Mouse (Mus musculus): ENCODE results near the gene Ifit1. TPM values are rescaled to one million over a fixed set of nuclear protein-coding genes. Genes with fewer than 3 reads are reported as not detected.

The Ifit1 gene
- total RNA-seq (2012; rRNA removed) (0.25 TPM in 2 replicates), total RNA-seq (2014; rRNA removed) (1.4 and 1.8 TPM in 2 replicates), polyA plus RNA-seq (2012; ENCODE audit: insufficient read length, low read depth) (2.3 and 2.5 TPM in 2 replicates)

DNA sequence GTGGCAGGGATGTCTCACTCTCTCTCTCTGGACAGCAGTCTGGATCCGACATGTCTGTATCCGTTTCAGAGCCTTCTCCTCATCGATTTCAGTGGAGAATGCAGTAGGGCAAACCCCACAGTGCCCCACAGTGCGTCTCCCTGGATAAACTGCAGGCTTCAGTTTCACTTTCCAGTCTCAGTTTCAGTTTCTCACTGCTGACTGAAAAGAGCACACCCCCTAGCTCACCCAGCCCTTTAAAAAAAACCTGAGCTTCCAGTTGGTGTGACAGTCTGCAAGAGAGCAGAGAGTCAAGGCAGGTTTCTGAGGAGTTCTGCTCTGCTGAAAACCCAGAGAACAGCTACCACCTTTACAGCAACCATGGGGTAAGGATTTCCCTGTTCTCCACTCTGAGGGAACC is at the start of gene Ifit1, which contains the start of gene Ifit1bl2:
Gene Ifit1 (plus strand): TSS at position 249 of the 400 bp plus-strand sequence.
Gene Ifit1bl2 (minus strand): TSS at position 121 of the 400 bp plus-strand sequence.
- H3K4me3 ChIP-seq (replicated peaks in 1 of 3; ENCODE audit: low read depth in 2 of 3, low read length in 2 of 3, poor library complexity in 1 of 3) = peak within 1 kb of the TSS; percentile 21 to 52 (median 41)
- peak within 1 kb of the TSS; percentile 40; the same call in 1 of the 2 replicates for H3K9ac ChIP-seq (ENCODE audit: insufficient read depth, low read depth)

DNA sequence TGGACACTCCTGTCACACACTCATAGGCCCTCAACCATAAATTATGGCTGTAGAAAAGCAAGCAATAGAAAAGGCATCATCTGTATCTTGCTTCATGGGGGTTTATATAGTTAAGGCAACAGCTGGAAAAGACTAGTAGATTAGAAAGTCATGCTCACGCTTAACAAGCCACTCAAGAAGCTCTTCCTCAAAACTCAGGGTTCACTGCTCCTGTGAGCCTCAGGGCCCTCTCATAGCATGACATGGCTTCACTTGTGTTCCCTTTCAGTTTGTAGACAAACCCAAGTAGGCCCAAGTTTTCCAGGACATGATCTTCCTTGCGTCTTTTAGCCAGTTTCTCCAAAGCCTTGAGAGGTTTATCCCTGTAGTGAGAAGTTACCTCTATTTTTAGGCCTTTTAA is 47.2 kb upstream of the Ifit1 start:
- H3K79me2 ChIP-seq (replicated peaks; ENCODE audit: control insufficient read depth, extremely low read depth, insufficient read depth, poor library complexity, severe bottlenecking) = no peaks in the 10 kb centered on the region
- no peak for TF ChIP-seq POLR2A (IDR thresholded peaks at IDR 0.05; ENCODE audit: low read depth, low read length)
- no peak for TF ChIP-seq MAZ (IDR thresholded peaks at IDR 0.05; ENCODE audit: low read depth, low read length)
- no peak for TF ChIP-seq MAX (IDR thresholded peaks at IDR 0.05; ENCODE audit: low read length)
- TF ChIP-seq SMC3 (IDR thresholded peaks at IDR 0.05; ENCODE audit: low read depth, low read length) = no peak
- TF ChIP-seq PAX5 (IDR thresholded peaks at IDR 0.05; ENCODE audit: low read length) = no peak
- TF ChIP-seq CHD2 (IDR thresholded peaks at IDR 0.05; ENCODE audit: low read length) = no peak
- TF ChIP-seq E2F4 (IDR thresholded peaks at IDR 0.05; ENCODE audit: insufficient replicate concordance, low read depth, low read length) = no peak
- TF ChIP-seq CHD1 (IDR thresholded peaks at IDR 0.05; ENCODE audit: low read depth, low read length) = no peak
- TF ChIP-seq GABPA (IDR thresholded peaks at IDR 0.05; ENCODE audit: insufficient replicate concordance, low read depth, low read length) = no peak
- TF ChIP-seq USF1 (IDR thresholded peaks at IDR 0.05; ENCODE audit: low read depth, low read length) = no peak
- no peak for TF ChIP-seq JUND (conservative IDR thresholded peaks at IDR 0.05; ENCODE audit: low read depth, low read length)
- TF ChIP-seq USF2 (conservative IDR thresholded peaks at IDR 0.05; ENCODE audit: low read depth, low read length) = no peak
- no peak for TF ChIP-seq MXI1 (IDR thresholded peaks at IDR 0.05; ENCODE audit: low read depth, low read length)
- no peak for TF ChIP-seq MYC (IDR thresholded peaks at IDR 0.05; ENCODE audit: low read depth, low read length)
- TF ChIP-seq UBTF (IDR thresholded peaks at IDR 0.05; ENCODE audit: low read depth, low read length) = no peak
- TF ChIP-seq EP300 (IDR thresholded peaks at IDR 0.05; ENCODE audit: low read length) = no peak
- TF ChIP-seq NELFE (IDR thresholded peaks at IDR 0.05; ENCODE audit: low read depth, low read length) = no peak
- no peak for TF ChIP-seq NRF1 (IDR thresholded peaks at IDR 0.05; ENCODE audit: low read depth, low read length)
- no peak for TF ChIP-seq ELF1 (IDR thresholded peaks at IDR 0.05; ENCODE audit: low read depth, low read length)
- TF ChIP-seq JUN (IDR thresholded peaks at IDR 0.05; ENCODE audit: insufficient read depth, low read depth, low read length) = no peak
- dilution Hi-C loops (cut with MboI; ENCODE audit: extremely low pct_ligation_motif_present, extremely low pct_unique_long_range_greater_than_20kb, low sequenced_read_pairs) = no loop called here

More for the DNA sequence above, at the start of gene Ifit1, which contains the start of gene Ifit1bl2:
- in situ Hi-C loops (cut with MboI; ENCODE audit: low pct_ligation_motif_present, low pct_unique_long_range_greater_than_20kb, low sequenced_read_pairs) = no loop called here
- H3K27ac ChIP-seq (ENCODE audit: insufficient read depth, low read depth) = no peak within 1 kb of the TSS
- no peaks in the 10 kb centered on the region for H3K79me2 ChIP-seq (replicated peaks; ENCODE audit: control insufficient read depth, extremely low read depth, insufficient read depth, poor library complexity, severe bottlenecking)
- peak; percentile 81 for DNase-seq (ENCODE audit: extremely low read depth)
- no peaks in the 10 kb centered on the region for H3K9me3 ChIP-seq (replicated peaks; ENCODE audit: low read length)
- dilution Hi-C loops (cut with MboI; ENCODE audit: extremely low pct_ligation_motif_present, extremely low pct_unique_long_range_greater_than_20kb, low sequenced_read_pairs) = no loop called here
- H3K4me1 ChIP-seq (ENCODE audit: control insufficient read depth in 1 of 2, insufficient read depth in 2 of 2) = peaks cover 4 to 26% of the 10 kb centered on the region in 2 experiments; a peak in 3 of 4 replicates
- no peaks in the 10 kb centered on the region for H3K36me3 ChIP-seq (replicated peaks in 1 of 2; ENCODE audit: control insufficient read depth in 1 of 2, insufficient read depth in 1 of 2, low read length in 1 of 2)
- TF ChIP-seq PAX5 (IDR thresholded peaks at IDR 0.05; ENCODE audit: low read length) = no peak
- 0 out of 2 replicates have a peak, but pooled peaks have one; percentile 41 for TF ChIP-seq TCF12 (IDR thresholded peaks at IDR 0.05; ENCODE audit: low read depth, low read length)
- TF ChIP-seq MEF2A (IDR thresholded peaks at IDR 0.05; ENCODE audit: borderline replicate concordance, low read depth, low read length) = peak; percentile 59
- no peak for TF ChIP-seq JUND (conservative IDR thresholded peaks at IDR 0.05; ENCODE audit: low read depth, low read length)
- TF ChIP-seq MAFK (IDR thresholded peaks at IDR 0.05; ENCODE audit: insufficient replicate concordance, low read length) = no peak
- TF ChIP-seq IRF4 (IDR thresholded peaks at IDR 0.05; ENCODE audit: low read depth, low read length) = peak; percentile 97
- peak; percentile 79; the same call in 1 of the 2 replicates for TF ChIP-seq MAZ (IDR thresholded peaks at IDR 0.05; ENCODE audit: low read depth, low read length)
- TF ChIP-seq MAX (IDR thresholded peaks at IDR 0.05; ENCODE audit: low read length) = peak; percentile 26; the same call in 1 of the 2 replicates
- peak; percentile 92 for TF ChIP-seq ETS1 (conservative IDR thresholded peaks at IDR 0.05; ENCODE audit: low read depth, low read length)
- peak; percentile 92 for TF ChIP-seq ZNF384 (IDR thresholded peaks at IDR 0.05; ENCODE audit: low read depth, low read length)
- TF ChIP-seq RCOR1 (conservative IDR thresholded peaks at IDR 0.05; ENCODE audit: low read depth, low read length) = peak; percentile 71
- TF ChIP-seq SIN3A (IDR thresholded peaks at IDR 0.05; ENCODE audit: low read length) = peak; percentile 69
- TF ChIP-seq EP300 (IDR thresholded peaks at IDR 0.05; ENCODE audit: low read length) = peak; percentile 88
- peak; percentile 51; the same call in 1 of the 2 replicates for TF ChIP-seq MXI1 (IDR thresholded peaks at IDR 0.05; ENCODE audit: low read depth, low read length)
- TF ChIP-seq BHLHE40 (IDR thresholded peaks at IDR 0.05; ENCODE audit: low read depth, low read length) = peak; percentile 60
- no peak for TF ChIP-seq E2F4 (IDR thresholded peaks at IDR 0.05; ENCODE audit: insufficient replicate concordance, low read depth, low read length)
- TF ChIP-seq RAD21 (IDR thresholded peaks at IDR 0.05; ENCODE audit: low read depth, low read length) = no peak
- no peaks in the 10 kb centered on the region for H3K27me3 ChIP-seq (replicated peaks)
- peak within 1 kb of the TSS; percentile 66 for H3K4me2 ChIP-seq (ENCODE audit: insufficient read depth, low read depth, poor library complexity, severe bottlenecking)

More for the DNA sequence above, 47.2 kb upstream of the Ifit1 start:
- Histone ChIP-seq H3K4me2 (ENCODE audit: insufficient read depth, low read depth, poor library complexity, severe bottlenecking) (no peak overlapping the region), H3K4me1 (ENCODE audit: control insufficient read depth in 1 of 2, insufficient read depth in 2 of 2) (no peaks in the 10 kb centered on the region), H3K27ac (ENCODE audit: insufficient read depth, low read depth) (no peak overlapping the region), H3K27me3 (replicated peaks) (no peaks in the 10 kb centered on the region), H3K36me3 (replicated peaks in 1 of 2; ENCODE audit: control insufficient read depth in 1 of 2, insufficient read depth in 1 of 2, low read length in 1 of 2) (no peaks in the 10 kb centered on the region), H3K9ac (ENCODE audit: insufficient read depth, low read depth) (no peak overlapping the region), H3K4me3 (replicated peaks in 1 of 3; ENCODE audit: low read depth in 2 of 3, low read length in 2 of 3, poor library complexity in 1 of 3) (no peak overlapping the region), H3K9me3 (replicated peaks; ENCODE audit: low read length) (no peaks in the 10 kb centered on the region)
- DNase-seq (ENCODE audit: extremely low read depth) = no peak
- in situ Hi-C loops (cut with MboI; ENCODE audit: low pct_ligation_motif_present, low pct_unique_long_range_greater_than_20kb, low sequenced_read_pairs) = no loop called here

Measured in CH12.LX (cell line).